Mouse (Mus musculus) MEL (cell line): ENCODE results near the gene AU021092.

Experiments used
- CHD2 ChIP-seq: IDR thresholded peaks from 2 replicates; pipeline ENCODE4 v1.6.1; 2011; ENCODE audit warnings: low read length, improper control_type of control experiment
- CTCF ChIP-seq, 3 experiments: IDR thresholded peaks in 2 of 3; conservative IDR thresholded peaks in 1 of 3; 2 replicates each; pipeline ENCODE4 v1.5.1; 2011 to 2012; ENCODE audit warnings: low read length in 3 of 3, low read depth in 2 of 3, mild to moderate bottlenecking in 2 of 3, improper control_type of control experiment in 1 of 3, inconsistent platforms in 1 of 3, mixed read lengths in 1 of 3, moderate library complexity in 1 of 3; ENCODE audit not compliant: control insufficient read depth in 1 of 3, insufficient read depth in 1 of 3, poor library complexity in 1 of 3, severe bottlenecking in 1 of 3
- E2F4 ChIP-seq: IDR thresholded peaks from 2 replicates; pipeline ENCODE4 v1.6.1; 2011; ENCODE audit warnings: low read depth, low read length, improper control_type of control experiment, borderline replicate concordance
- EP300 ChIP-seq, 2 experiments: IDR thresholded peaks; 2 replicates each; pipeline ENCODE4 v1.6.1; 2011; ENCODE audit warnings: improper control_type of control experiment in 2 of 2, low read length in 2 of 2, low read depth in 1 of 2, mild to moderate bottlenecking in 1 of 2
- POLR2A ChIP-seq, 2 experiments: IDR thresholded peaks; 2 replicates each; pipeline ENCODE4 v1.6.1; 2011 to 2012; ENCODE audit warnings: low read length in 2 of 2, mild to moderate bottlenecking in 2 of 2, control low read depth in 1 of 2, improper control_type of control experiment in 1 of 2, low read depth in 1 of 2, moderate library complexity in 1 of 2; ENCODE audit not compliant: control insufficient read depth in 1 of 2, insufficient read depth in 1 of 2, poor library complexity in 1 of 2
- RAD21 ChIP-seq: IDR thresholded peaks from 2 replicates; pipeline ENCODE4 v1.6.1; 2011; ENCODE audit warnings: mild to moderate bottlenecking, low read depth, low read length, improper control_type of control experiment
- TAL1 ChIP-seq: IDR thresholded peaks from 2 replicates; pipeline ENCODE4 v1.6.1; 2012; ENCODE audit warnings: mild to moderate bottlenecking, inconsistent platforms, low read length, moderate library complexity, mixed read lengths
- TBP ChIP-seq: IDR thresholded peaks from 2 replicates; pipeline ENCODE4 v1.8.0; 2011; ENCODE audit warnings: low read depth, low read length, improper control_type of control experiment
- USF1 ChIP-seq: IDR thresholded peaks from 2 replicates; pipeline ENCODE4 v1.6.1; 2014; ENCODE audit warnings: low read depth, mild to moderate bottlenecking, inconsistent platforms, low read length, improper control_type of control experiment, moderate library complexity
- ZNF384 ChIP-seq: IDR thresholded peaks from 2 replicates; pipeline ENCODE4 v1.6.1; 2012; ENCODE audit warnings: low read depth, mild to moderate bottlenecking, inconsistent platforms, low read length, improper control_type of control experiment

DNA sequence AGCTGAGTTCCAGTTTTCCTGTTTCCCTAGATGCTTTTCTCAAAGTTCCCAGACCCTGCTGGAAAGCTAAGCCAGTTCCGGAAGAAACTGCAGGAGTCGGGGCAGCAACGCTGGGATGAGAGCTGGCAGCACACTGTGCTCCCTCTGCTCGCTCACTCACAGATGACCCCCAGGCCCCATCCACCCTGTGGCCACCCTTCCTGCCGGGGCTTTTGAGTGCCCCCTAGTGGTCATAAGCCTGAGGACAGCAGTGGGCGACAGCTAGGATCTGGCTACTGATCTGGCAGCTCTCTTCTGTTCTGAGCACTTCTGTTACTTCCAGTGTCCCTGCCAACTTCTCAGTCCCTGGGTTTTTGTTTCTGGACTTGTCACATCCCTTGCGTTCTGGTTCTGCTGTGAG, 22.3 kb upstream of the AU021092 start:
- TF ChIP-seq POLR2A (IDR thresholded peaks at IDR 0.05; ENCODE audit: control insufficient read depth in 1 of 2, insufficient read depth in 1 of 2, low read depth in 1 of 2, low read length in 2 of 2, poor library complexity in 1 of 2) (no peak), CTCF (IDR thresholded peaks at IDR 0.05 in 2 of 3, conservative IDR thresholded peaks at IDR 0.05 in 1 of 3; ENCODE audit: control insufficient read depth in 1 of 3, insufficient read depth in 1 of 3, low read depth in 2 of 3, low read length in 3 of 3, poor library complexity in 1 of 3, severe bottlenecking in 1 of 3) (peak; percentile 77 to 95 (median 92)), E2F4 (no peak), USF1 (no peak), RAD21 (peak; percentile 51), TAL1 (no peak), ZNF384 (no peak), CHD2 (no peak), TBP (no peak), EP300 (IDR thresholded peaks at IDR 0.05; ENCODE audit: low read depth in 1 of 2, low read length in 2 of 2) (no peak)
